Mouse (Mus musculus): Measurements from ENCODE around the gene Klhl3. TPM values are rescaled to one million over a fixed set of nuclear protein-coding genes. Genes with fewer than 3 reads are reported as not detected.
A peak's percentile ranks its signal among the peaks of the same experiment; 100 is the strongest.
"Not testable (repeated sequence)": the region's sequence is repeated elsewhere in the genome, so short reads cannot be mapped to it uniquely, and the experiment has no call there.

The Klhl3 gene
- polyA plus RNA-seq, 1 experiment from 2014 or later: 6.0 TPM

DNA sequence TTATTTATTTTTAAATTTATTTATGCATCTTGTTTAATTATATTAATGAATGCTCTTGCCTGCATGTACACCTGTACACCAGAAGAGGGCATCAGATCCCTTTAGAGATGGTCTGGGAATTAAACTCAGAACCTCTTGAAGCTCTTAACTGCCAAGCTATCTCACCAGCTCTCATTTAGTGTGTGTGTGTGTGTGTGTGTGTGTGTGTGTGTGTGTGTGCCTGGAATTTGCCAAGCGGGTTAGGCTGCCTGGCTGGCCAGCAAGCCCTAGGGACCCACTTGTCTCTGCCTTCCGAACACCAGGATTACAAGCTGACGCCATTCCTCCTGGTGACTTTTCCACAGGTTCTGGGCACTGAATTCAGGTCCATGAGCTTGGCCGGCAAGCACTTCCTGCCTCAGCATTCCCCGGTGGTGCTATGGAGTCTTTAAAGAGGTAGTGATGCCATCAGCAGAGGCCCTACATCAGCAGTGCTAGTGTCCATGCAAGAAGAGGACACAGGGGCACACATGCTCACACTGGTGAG lies 35.7 kb upstream of the Klhl3 start:
- H3K4me1 ChIP-seq (ENCODE audit: control insufficient read depth, insufficient read depth, low read length): no peaks in the 10 kb centered on the region
- H3K9me3 ChIP-seq (ENCODE audit: control insufficient read depth, low read length): no peaks in the 10 kb centered on the region
- H3K4me3 ChIP-seq (ENCODE audit: low read length): peak overlapping the region; percentile 36
- peak; percentile 72; the same call in 1 of the 2 replicates for ATAC-seq (ENCODE audit: low FRiP score, low TSS enrichment)
- H3K27ac ChIP-seq (ENCODE audit: low read depth, low read length): no peak overlapping the region
- 32% methylated on average over 5 of the region's 5 CpGs for WGBS
- H3K27me3 ChIP-seq (ENCODE audit: control insufficient read depth, insufficient read depth, low read length): no peaks in the 10 kb centered on the region
- H3K9ac ChIP-seq (ENCODE audit: low read depth, low read length): no peak overlapping the region
- no peaks in the 10 kb centered on the region for H3K36me3 ChIP-seq (ENCODE audit: control insufficient read depth, insufficient read depth, low read length)
- H3K4me2 ChIP-seq (replicated peaks; ENCODE audit: low read depth, low read length): peak overlapping the region; percentile 70

DNA sequence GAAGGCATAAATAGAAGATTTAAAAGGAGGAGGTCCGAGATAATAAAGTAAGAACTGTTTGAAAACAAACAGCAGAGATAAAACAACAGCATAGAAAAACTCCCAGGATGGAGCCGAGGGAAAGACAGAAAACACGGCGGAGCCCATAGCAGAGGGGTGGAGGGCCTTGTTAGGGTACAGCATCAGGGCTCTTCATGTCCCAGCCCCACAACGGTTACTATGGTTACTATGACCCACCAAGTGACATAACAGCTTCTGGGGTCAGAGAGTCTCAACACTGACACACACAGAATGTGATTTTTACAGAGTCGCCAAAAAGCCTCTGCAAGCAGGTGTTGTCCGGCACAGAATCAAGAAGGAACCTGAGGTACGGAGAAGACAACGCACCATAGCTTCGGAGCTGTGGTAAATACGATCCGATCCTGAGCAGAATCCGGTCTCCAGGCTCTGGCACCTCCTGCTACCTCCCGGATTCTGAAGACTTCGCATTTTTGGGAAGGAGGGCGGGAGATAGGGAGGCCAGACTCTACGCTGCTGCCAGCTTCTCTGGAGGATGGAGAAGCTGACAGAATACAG lies 35.0 kb upstream of the Klhl3 start:
- H3K27me3 ChIP-seq (ENCODE audit: control insufficient read depth, insufficient read depth, low read length): no peaks in the 10 kb centered on the region
- H3K4me2 ChIP-seq (replicated peaks; ENCODE audit: low read depth, low read length): peak overlapping the region; percentile 70
- no peaks in the 10 kb centered on the region for H3K36me3 ChIP-seq (ENCODE audit: control insufficient read depth, insufficient read depth, low read length)
- peak overlapping the region; percentile 36 for H3K4me3 ChIP-seq (ENCODE audit: low read length)
- 0 out of 2 replicates have a peak overlapping the region, but pooled peaks have one; percentile 42 for H3K27ac ChIP-seq (ENCODE audit: low read depth, low read length)
- WGBS: under 1% methylated on average over 17 of the region's 17 CpGs
- no peaks in the 10 kb centered on the region for H3K9me3 ChIP-seq (ENCODE audit: control insufficient read depth, low read length)
- H3K9ac ChIP-seq (ENCODE audit: low read depth, low read length): no peak overlapping the region; the same call in 1 of the 2 replicates
- peak; percentile 94 for ATAC-seq (ENCODE audit: low FRiP score, low TSS enrichment)
- no peaks in the 10 kb centered on the region for H3K4me1 ChIP-seq (ENCODE audit: control insufficient read depth, insufficient read depth, low read length)

DNA sequence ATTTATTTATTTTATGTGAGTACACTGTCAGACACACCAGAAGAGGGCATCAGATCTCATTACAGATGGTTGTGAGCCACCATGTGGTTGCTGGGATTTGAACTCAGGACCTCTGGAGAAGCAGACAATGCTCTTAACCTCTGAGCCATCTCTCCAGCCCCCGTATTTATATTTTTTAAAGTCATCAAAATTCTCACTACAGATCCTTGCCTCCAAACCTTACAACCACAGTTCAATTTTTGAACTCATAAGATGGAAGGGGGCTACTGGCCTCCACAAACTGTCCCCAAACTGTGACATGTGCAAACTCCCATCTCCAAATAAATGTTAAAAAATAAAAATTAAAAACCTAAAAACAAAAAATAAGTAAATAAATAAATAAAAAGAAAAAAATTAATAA lies 34.4 kb upstream of the Klhl3 start:
- H3K9ac ChIP-seq (ENCODE audit: low read depth, low read length): no peak overlapping the region
- H3K4me1 ChIP-seq (ENCODE audit: control insufficient read depth, insufficient read depth, low read length): no peaks in the 10 kb centered on the region
- no peak overlapping the region for H3K27ac ChIP-seq (ENCODE audit: low read depth, low read length)
- no peaks in the 10 kb centered on the region for H3K36me3 ChIP-seq (ENCODE audit: control insufficient read depth, insufficient read depth, low read length)
- H3K9me3 ChIP-seq (ENCODE audit: control insufficient read depth, low read length): no peaks in the 10 kb centered on the region
- H3K4me2 ChIP-seq (replicated peaks; ENCODE audit: low read depth, low read length): no peak overlapping the region
- 81% methylated on average over 1 of the region's 1 CpGs for WGBS
- ATAC-seq (ENCODE audit: low FRiP score, low TSS enrichment): no peak
- H3K27me3 ChIP-seq (ENCODE audit: control insufficient read depth, insufficient read depth, low read length): no peaks in the 10 kb centered on the region
- no peak overlapping the region for H3K4me3 ChIP-seq (ENCODE audit: low read length)

DNA sequence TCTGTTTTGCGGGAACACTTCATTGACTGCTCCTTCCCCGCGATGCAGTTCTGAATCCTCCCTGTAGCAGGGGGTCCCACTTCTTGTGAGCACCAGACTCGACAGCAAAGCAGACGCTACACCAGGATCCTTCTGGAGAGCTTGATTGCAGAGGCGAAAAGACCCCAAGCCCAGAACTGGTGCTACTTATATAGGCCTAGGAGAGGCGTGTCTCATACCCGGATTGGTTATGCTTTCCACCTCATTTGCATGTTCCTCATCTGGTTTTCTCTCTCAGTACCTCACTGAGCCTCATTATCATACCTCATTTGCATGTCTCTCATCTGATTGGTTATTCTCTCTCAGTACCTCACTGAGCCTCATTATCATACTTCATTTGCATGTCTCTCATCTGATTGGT lies 33.2 kb upstream of the Klhl3 start:
- H3K36me3 ChIP-seq (ENCODE audit: control insufficient read depth, insufficient read depth, low read length); H3K27me3 ChIP-seq (ENCODE audit: control insufficient read depth, insufficient read depth, low read length); H3K9me3 ChIP-seq (ENCODE audit: control insufficient read depth, low read length); H3K9ac ChIP-seq (ENCODE audit: low read depth, low read length); H3K4me3 ChIP-seq (ENCODE audit: low read length); H3K4me2 ChIP-seq (replicated peaks; ENCODE audit: low read depth, low read length); H3K27ac ChIP-seq (ENCODE audit: low read depth, low read length); ATAC-seq (ENCODE audit: low FRiP score, low TSS enrichment); H3K4me1 ChIP-seq (ENCODE audit: control insufficient read depth, insufficient read depth, low read length): not testable (repeated sequence)
- 96% methylated on average over 8 of the region's 8 CpGs for WGBS

DNA sequence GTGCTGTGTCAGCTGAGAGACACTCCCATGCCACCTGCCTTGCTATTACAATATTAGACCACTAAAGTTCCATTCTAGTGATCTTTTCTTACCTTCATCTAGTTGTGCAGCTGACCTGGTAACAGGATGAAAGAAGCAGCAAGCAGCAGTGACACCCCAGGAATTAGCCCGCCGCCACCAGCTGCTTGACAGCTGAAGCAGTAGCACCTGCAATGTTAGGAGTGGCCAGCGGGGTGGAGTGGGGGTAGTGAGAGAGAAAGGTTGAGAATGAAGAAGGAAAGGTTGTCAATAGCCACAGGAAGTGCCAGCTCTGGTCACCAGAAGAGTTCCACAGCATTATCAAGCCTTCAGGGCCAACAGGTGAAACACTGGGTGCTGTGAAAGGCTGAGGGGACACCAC lies 18.3 kb upstream of the Klhl3 start:
- Histone ChIP-seq H3K36me3 (ENCODE audit: control insufficient read depth, insufficient read depth, low read length) (peaks cover 4% of the 10 kb centered on the region; the same call in 1 of the 2 replicates), H3K4me1 (ENCODE audit: control insufficient read depth, insufficient read depth, low read length) (peaks cover 6% of the 10 kb centered on the region; the same call in 1 of the 2 replicates), H3K4me3 (ENCODE audit: low read length) (no peak overlapping the region), H3K9me3 (ENCODE audit: control insufficient read depth, low read length) (no peaks in the 10 kb centered on the region), H3K27me3 (ENCODE audit: control insufficient read depth, insufficient read depth, low read length) (no peaks in the 10 kb centered on the region), H3K27ac (ENCODE audit: low read depth, low read length) (no peak overlapping the region), H3K9ac (ENCODE audit: low read depth, low read length) (no peak overlapping the region), H3K4me2 (replicated peaks; ENCODE audit: low read depth, low read length) (no peak overlapping the region)
- ATAC-seq (ENCODE audit: low FRiP score, low TSS enrichment): no peak
- 61% methylated on average over 3 of the region's 3 CpGs for WGBS

DNA sequence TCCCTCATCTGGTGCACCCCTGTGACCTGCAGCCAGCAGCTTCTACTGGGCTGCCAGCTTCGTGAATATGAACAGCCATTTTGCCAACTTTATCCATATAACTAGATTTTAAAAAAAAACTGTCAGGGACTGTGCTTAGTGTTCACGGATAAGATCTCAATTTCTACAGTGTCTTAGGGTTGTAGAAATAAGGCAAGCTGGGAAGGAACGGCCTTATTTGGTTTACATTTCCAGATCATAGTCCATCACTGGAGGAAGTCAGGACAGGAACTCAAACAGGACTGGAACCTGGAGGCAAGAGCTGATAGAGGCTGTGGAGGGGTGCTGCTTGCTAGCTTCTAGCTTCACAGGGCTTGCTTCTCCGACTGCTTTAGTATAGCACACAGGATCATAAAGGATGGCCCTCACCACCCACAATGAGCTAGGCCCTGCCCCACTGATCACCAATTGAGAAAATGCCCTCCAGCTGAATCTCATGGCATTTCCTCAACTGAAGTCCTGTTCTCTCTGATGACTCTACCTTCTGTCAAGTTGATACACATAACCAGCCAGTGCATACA lies 16.4 kb upstream of the Klhl3 start:
- no peak for ATAC-seq (ENCODE audit: low FRiP score, low TSS enrichment)
- 26% methylated on average over 4 of the region's 4 CpGs for WGBS
- H3K4me2 ChIP-seq (replicated peaks; ENCODE audit: low read depth, low read length): peak overlapping the region; percentile 61

DNA sequence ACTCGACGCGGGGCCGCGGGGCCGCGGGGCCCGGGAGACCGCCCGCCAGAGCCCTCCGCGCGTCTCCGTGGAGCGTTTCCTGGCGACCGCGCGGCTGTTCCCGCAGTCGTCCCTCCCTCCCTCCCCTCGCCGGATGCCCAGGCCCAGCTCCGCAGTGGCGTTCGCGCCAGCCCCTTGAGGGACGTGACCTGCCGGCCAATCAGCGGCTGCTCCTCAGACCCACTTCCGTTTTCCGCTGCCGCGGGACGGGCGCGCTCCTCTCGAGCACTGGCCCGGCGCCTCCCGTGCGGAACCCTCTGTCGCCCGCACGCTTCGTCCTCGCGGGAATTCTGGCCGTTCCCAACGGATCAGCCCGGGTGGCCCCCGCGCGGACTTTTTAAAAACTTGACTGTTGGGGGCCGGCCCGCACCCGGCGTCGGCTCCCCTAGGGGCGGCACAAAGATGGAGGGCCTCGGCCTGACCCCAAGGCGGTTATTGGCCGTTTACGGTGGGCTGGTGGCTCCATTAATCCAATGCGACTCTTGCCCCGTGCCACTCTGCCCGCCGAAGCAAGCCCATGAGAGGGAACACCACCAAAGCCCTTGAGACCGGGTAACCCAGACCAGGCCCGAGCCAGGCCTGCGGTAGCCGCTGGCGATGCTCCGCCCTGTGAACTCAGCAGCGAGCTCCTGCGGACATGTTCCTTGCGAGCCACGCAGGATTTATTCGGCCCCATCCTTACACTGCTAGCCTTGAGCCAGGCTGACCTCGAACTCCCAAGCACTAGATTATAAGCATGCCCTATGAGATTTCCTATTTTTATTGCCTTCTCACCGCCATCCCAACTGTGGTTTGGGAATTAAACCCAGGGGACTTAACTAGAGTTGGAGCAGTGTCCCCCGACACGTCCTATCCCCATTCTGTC lies 15.6 kb upstream of the Klhl3 start:
- peaks cover 21% of the 10 kb centered on the region for H3K4me1 ChIP-seq (ENCODE audit: control insufficient read depth, insufficient read depth, low read length)
- H3K4me3 ChIP-seq (ENCODE audit: low read length): peak overlapping the region; percentile 96
- H3K27ac ChIP-seq (ENCODE audit: low read depth, low read length): peak overlapping the region; percentile 99
- peak overlapping the region; percentile 61 for H3K4me2 ChIP-seq (replicated peaks; ENCODE audit: low read depth, low read length)
- H3K36me3 ChIP-seq (ENCODE audit: control insufficient read depth, insufficient read depth, low read length): peaks cover 19% of the 10 kb centered on the region; the same call in 1 of the 2 replicates
- H3K27me3 ChIP-seq (ENCODE audit: control insufficient read depth, insufficient read depth, low read length): no peaks in the 10 kb centered on the region
- WGBS: under 1% methylated on average over 67 of the region's 83 CpGs
- peak; percentile 97 for ATAC-seq (ENCODE audit: low FRiP score, low TSS enrichment)
- no peaks in the 10 kb centered on the region for H3K9me3 ChIP-seq (ENCODE audit: control insufficient read depth, low read length)
- peak overlapping the region; percentile 99 for H3K9ac ChIP-seq (ENCODE audit: low read depth, low read length)

More for the DNA sequence above, 16.4 kb upstream of the Klhl3 start:
- Histone ChIP-seq H3K9me3 (ENCODE audit: control insufficient read depth, low read length) (no peaks in the 10 kb centered on the region), H3K27ac (ENCODE audit: low read depth, low read length) (peak overlapping the region; percentile 99), H3K27me3 (ENCODE audit: control insufficient read depth, insufficient read depth, low read length) (no peaks in the 10 kb centered on the region), H3K36me3 (ENCODE audit: control insufficient read depth, insufficient read depth, low read length) (peaks cover 17% of the 10 kb centered on the region; the same call in 1 of the 2 replicates), H3K9ac (ENCODE audit: low read depth, low read length) (peak overlapping the region; percentile 99), H3K4me3 (ENCODE audit: low read length) (peak overlapping the region; percentile 96), H3K4me1 (ENCODE audit: control insufficient read depth, insufficient read depth, low read length) (peaks cover 14% of the 10 kb centered on the region)

DNA sequence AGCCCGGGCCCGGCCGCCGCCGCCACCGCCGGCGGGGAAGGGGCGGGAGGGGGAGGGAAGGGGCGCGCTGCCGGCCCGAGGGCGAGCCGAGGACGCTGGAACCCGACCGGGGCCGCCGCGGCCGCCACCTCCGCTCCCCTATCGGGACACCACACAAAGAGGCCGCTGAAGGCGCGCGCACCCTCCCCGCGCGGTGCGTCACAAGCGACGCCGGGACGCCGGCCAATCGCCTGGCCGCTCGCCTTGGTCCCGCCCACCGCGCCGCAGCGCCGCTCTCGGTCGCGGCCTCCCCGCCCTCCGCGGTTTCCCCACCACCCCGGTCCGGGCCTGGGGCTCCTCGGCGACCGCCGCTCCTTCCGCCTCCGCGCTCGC lies 15.0 kb upstream of the Klhl3 start, which contains the start of gene Hnrnpa0:
Gene Hnrnpa0 (minus strand): TSS at position 161 of the 372 bp plus-strand sequence.
- 1% methylated on average over 40 of the region's 62 CpGs for whole genome bisulfite sequencing
- Histone ChIP-seq H3K4me1 (ENCODE audit: control insufficient read depth, insufficient read depth, low read length) (peaks cover 25% of the 10 kb centered on the region), H3K36me3 (ENCODE audit: control insufficient read depth, insufficient read depth, low read length) (peaks cover 19% of the 10 kb centered on the region; the same call in 1 of the 2 replicates), H3K27ac (ENCODE audit: low read depth, low read length) (peak within 1 kb of the TSS; percentile 99), H3K4me2 (replicated peaks; ENCODE audit: low read depth, low read length) (peak within 1 kb of the TSS; percentile 67), H3K4me3 (ENCODE audit: low read length) (peak within 1 kb of the TSS; percentile 96), H3K9me3 (ENCODE audit: control insufficient read depth, low read length) (no peaks in the 10 kb centered on the region), H3K9ac (ENCODE audit: low read depth, low read length) (peak within 1 kb of the TSS; percentile 99), H3K27me3 (ENCODE audit: control insufficient read depth, insufficient read depth, low read length) (no peaks in the 10 kb centered on the region)
- peak; percentile 93 for ATAC-seq (ENCODE audit: low FRiP score, low TSS enrichment)
